Mouse (Mus musculus): ENCODE results near the gene Fra10ac1. TPM values are rescaled to one million over a fixed set of nuclear protein-coding genes. Genes with fewer than 3 reads are reported as not detected.

Fra10ac1 gene
- 10 to 100 TPM; 13.3 to 20.3 (median 15.6) TPM for total RNA-seq (2022)

DNA sequence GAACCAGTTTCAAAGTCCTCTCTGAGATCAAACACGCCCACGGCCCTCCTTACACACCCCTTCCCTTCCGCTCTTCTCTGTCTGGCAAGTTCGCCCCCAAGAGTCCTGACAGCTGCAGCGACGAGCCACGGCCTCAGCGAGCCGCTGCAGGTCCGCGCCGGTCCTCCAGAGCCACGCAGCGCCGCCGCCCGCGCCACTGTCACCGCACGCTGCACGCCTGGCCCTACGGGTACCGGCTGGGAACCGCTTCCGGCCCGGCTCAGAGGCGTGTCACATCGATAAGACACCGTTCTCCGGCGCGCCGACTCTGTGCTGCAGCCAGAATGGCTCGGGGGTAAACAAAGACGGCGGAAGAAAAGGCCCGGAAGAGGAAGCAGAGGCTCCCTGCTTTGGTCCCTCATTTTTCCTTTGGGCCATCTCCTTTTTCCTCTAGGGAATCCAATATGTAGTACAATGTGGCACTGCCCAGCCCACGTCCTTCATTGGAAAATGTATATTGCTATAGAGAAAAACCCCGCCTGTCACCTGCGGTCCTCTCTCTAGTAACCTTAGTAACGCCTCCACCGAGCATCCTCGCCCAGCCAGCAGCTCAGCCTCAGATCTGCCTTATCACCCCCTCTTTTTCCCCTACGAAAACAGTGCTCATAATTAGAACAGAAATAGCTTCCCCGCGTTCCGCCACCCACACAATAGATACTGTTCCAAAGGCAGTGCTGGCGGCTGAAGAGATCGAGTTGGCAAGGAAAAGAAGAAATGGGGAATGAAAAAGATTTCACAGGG, at the start of gene Fra10ac1:
Fra10ac1 (minus strand) TSS at position 252 of the 780 bp plus-strand sequence.
- peak; percentile 84 for DNase-seq

DNA sequence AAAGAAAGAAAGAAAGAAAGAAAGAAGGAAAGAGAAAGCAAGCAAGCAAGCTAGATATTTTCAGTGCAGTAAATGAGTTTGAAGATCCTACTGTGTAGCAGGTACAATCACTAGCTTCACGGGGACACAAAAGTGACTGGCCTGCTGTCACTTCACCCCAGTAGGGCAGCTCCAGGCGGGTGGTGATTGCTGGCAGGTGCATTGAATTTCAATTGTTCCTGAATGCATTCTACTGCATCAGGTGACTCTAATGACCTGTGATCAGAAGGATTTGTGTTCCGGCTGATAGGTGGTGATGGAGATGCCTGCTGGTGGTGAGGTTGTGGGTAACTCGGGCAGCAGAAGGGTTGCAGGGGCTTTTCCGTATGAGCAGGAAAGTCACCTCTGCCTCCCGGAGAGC, 47.1 kb upstream of the Fra10ac1 start:
- DNase-seq: no peak

DNA sequence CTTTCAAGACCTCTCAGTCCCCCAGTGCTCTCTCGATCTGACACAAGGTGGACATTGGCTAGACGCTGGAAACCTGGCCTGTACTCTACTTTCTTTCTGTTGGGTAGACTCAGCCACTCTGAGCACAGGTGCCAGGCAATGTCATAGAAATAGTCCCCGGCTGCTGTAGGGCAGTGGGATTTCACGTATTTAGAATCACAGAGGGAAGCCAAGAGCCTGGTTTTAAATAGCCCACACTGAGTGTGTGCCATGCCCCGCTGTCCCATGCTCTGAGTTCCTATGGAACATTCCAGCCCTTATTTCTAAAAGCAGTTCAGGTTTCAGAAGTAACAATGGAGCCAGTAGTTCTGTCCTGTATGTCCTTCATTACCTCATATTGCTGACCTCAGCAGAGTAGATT, 43.5 kb upstream of the Fra10ac1 start:
- DNase-seq: no peak

DNA sequence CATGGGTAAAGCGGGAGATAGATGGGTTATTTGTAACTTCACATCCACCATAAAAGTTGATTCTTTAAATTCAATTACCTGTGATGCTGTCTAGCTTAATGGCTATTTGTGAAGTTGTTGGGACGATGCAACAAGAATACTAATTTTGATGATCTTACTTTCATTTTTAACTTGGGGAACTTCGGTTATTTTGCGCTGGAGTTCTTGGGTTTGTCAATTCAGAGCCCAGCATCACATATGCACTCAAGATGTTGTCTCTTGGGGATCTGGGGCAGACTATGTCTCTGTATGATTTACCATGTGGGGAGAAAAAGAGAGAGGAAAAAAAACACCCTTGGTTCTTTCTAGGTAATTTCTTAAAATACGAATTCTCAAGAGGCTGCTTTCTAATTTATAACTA, 41.8 kb upstream of the Fra10ac1 start:
- DNase-seq: no peak

DNA sequence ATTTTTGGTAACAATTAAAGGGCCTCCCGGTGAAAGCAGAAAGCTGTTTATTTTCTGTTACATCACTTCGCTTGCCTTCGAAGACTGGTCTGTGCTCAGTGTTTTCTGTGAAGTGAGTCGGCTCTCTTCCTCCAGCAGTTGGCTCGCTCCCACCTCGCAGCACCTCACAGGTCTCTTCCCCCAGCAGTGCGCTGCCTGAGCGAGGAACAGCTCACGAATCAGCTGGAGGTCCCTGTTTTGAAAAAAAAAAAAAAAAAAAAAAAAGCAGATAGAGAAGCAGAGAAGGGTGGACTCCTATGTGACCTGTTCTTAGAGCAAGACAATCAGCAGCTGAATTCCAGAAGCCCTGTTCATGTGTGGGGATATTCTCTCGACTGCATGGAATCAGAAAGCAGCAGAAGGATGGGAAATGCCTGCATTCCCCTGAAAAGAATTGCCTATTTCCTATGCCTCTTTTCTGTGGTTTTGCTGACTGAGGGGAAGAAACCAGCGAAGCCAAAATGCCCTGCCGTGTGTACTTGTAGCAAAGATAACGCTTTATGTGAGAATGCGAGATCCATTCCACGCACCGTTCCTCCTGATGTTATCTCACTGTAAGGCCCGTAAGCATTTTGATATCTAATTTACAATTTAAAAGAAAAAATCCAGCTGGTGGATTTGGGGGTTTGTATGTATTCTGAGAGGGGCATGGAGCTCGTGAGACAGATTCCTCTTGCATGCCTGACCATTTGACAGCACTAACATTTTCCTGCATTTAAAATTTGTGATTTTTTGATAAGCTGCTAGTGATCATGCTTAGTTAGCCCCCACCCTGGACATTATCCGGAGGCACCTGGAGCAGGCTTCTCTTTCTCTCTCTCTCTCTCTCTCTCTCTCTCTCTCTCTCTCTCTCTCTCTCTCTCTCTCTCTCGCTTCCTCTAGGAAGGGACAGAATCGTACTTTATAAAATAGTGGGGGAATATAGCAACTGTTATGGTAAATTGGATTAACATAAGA, 40.8 kb upstream of the Fra10ac1 start, which contains the start of gene Lgi1:
Lgi1 (plus strand) TSS at position 32 of the 996 bp plus-strand sequence.
- DNase-seq: no peak

DNA sequence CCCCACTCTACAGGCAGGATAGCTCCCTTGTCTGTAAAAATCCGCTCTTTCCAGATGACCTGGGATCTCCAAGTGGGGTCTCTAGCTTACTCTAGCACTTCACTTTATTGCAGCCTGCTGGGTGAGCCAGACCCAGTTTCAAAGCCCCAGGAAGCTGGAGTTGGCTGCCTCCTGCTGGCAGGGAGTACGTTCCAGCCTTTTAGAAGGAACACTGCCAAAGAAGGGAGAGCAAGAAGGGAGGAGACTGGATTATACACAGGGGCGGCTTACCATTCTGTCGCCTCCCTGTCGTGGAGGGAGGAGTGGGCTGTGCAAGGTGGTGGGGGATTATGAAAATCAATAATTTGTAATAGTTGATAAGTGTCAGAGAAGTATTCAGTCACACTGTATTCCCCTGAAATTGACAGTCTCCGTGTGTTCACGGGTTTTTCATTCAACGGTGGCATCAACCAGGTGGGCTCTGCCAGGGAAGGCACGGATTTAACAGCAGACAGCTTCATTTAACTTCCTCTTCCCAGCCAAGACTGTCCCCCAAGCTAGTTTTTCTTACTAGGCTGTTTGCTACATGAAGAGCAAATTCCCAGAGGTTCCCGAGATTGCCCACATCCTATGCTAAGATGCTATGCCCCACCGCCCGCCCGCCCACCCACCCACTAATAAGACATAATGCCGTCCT, 40.0 kb upstream of the Fra10ac1 start:
- no peak for DNase-seq

DNA sequence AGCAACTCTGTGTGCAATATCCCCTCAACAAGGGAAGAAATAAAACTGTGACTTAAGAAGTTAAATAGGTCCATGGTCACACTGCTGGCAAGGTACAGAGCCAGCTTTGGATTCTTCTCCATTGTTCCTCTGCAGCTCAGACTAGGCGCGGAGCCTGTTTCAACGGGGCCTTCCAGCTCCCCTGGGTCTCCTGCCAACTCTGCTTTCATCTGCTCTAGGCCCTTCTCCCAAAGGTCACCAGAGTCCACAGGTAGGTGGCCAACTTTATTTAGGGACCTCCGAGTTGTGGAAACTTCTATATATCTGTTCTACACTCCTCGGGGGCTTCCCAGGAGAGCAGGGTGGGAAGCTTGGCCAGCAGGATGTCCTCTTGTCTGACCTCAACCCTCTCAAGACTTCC, 37.4 kb upstream of the Fra10ac1 start:
- no peak for DNase-seq

DNA sequence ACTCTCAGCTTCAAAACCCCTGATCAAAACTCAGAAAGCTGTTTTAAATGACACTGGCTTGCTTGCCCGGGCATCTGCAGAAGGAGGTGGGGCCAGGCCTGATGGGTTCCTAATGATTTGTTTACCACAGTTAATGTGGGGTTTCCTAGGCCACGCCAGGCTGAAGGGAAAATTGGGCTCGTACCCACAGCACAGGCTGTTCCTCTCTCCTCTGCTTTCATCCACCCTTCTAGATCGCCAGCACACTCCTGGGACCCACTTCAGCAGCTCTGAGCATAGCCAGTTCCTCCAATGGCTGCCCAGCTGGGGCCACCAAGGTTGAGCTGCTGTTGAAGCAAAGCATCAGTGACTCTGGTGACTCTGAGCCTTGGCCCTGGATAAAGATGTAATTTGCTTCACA, 36.4 kb upstream of the Fra10ac1 start:
- DNase-seq: no peak

DNA sequence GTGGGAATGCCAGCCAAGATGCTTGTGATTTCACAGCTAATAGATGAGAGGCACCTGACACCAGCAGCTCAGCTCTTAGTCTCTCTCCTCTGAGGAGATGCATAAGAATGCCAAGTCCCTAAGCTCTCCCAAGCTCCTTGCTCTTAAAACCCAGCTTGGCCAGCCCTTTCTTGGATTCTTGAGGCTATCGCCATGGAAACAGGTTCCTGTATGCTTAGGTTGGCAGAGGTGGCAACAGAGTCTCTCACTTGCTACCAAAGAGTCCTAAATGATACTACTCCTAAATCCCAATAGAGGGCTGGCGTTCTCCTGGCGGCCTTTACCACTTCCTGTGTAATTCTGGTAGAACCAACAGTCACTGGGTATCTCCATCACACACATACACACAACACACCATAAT, 35.5 kb upstream of the Fra10ac1 start:
- DNase-seq: no peak

DNA sequence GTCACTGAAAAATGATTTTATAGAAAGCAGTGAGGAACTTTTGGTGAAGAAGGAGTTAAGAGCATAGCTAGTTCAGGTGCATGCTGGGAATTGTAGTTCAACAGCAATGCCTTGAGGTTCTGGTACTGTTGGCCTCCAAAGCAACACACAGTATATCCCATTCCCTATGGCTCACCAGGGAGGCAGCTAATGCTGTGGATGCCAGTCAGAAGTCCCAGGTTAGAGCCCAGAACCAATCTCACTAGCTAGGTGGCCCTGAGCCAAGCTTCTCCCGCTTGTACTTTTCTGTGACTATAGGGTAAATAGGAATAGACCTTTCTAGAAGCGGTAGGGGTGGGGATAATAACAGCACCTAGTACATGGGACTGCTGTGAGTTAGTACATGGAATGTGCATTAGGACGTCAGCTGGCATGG, 34.7 kb upstream of the Fra10ac1 start:
- DNase-seq: no peak

DNA sequence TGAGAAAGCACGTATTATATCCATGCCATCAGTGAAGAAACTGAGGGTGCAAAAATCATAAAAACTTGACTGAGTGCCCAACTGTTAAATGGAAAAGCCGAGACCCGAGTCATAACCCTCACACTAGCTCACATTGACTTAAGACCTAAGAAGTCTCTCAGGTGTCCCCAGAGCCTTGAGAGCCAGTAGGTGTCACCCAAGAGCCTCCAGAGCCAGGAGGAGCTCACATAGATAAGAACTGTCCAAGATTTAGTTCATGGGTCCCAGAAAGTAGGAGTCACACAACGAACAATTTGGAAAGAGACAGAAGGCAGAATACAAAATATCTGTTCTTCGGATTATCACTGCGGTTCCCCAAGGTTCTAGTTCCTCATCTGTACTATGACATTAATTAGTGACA, 29.8 kb upstream of the Fra10ac1 start:
- DNase-seq: no peak

DNA sequence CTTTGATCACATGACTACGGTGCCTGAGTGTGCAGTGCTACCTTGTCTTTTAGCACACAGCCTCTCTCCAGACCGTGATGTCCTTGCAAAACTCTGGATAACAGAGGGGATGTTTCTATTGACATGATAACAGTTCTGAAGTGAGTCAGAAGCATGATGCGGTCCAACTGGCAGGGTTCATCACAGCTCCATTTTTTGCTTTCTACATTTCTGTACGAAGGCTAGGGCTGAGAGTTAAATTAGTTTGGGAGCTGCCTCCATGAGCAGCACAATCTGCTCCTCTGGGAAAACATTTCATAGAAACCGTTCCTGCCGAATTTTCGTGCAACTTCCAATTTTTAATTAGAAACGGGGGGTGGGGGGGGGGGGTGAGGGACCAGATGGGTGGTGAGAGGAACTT, 25.7 kb upstream of the Fra10ac1 start:
- no peak for DNase-seq

DNA sequence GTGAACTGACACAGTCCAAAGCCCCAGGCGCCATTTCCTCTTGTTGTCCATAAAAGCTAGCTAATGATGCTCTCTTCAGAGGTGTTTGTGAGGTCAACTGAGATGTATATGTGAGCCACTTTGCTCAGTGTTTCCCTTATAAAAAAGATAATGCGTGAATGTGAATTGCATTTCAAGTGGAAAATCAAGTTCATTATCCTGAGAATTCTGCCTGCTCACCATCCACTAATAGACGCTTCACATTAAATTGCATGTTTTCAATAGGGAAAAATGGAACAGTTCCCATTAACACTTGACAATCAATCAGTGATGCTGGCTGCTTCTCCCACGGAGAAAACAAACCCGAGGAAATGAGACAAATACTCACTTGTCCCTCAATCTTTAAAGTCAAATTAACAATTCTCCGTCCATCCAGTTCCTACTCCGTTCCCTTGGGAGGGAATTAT, 22.2 kb upstream of the Fra10ac1 start:
- no peak for DNase-seq

DNA sequence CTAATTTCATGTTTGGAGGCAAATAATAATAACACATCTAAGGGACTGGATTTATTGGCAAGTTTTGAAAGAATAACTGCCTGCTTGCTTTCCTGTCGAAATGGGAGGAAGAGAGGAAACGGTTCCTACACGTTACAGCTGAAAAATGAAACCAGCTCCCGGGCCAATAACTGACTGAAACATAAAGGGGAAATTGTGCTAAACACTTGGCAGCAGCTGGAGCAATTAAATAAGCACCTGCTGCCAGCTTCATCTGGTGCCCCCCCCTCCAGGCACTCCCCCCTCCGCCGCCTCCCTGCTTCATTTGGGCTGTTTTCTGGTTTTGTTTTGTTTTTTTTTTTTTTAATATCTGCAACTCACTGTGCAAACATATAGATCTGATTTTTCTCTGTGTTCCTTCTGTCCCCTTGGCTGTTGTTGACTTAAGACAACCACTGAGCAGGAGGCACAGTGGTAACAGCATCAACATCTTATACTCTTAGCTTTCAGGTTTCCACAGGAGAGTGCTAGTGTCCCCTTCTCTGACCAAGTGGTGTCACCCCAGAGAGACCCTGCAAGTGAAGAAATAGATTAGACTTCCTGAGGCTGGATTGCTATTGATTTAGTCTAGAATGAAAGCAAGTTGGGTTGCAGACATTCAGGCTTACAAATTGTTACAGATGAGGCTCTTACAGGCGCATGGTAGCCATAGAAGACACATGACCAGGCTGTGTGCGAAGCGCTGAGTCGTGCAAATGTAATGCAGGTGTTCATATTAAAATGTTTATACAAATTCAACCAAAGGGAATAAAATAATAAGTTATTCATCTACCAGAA, 21.6 kb upstream of the Fra10ac1 start:
- no peak for DNase-seq

DNA sequence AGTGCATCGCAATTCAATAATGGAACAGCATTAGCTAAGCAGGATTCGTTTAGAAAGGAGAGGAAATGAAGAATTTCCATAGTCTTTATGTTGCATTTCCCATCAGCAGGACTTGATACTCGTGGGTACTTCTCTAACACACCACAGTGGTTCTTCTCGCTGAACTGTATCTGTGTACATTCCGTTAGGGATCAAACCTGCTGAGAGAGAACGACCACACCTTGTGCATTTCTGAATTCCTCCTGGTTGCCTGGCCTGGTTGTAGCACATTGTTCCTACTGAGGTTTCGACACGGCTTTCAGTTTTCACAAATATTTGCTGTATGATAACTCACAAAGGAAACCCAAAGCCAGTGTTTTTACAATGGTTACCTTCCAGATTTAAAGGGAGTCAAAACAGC, 20.8 kb upstream of the Fra10ac1 start:
- no peak for DNase-seq

DNA sequence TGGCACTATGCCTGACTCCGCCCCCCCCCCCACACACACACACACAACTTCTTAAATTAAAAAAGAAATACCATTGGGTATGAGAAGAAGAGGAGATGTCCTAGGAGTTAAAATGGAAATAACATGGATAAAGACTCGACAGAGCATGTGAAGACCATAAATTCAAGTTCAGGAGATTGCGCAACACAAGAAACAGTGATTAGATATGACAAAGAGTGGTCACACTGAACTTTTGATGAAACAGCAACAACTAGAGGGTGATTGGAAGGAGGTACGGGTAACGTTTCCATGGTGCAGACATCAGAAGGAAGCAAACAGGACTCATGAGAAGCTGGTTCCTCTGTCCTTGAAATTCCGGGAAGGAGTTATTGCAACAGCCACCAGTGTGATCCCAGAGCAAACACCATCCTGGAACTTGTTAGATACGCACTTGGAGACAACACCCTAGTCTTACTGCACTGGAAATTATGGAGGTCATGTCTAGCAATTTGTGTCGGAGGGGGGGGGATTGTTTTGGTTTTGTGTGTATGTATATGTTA, 18.4 kb upstream of the Fra10ac1 start:
- DNase-seq: no peak

DNA sequence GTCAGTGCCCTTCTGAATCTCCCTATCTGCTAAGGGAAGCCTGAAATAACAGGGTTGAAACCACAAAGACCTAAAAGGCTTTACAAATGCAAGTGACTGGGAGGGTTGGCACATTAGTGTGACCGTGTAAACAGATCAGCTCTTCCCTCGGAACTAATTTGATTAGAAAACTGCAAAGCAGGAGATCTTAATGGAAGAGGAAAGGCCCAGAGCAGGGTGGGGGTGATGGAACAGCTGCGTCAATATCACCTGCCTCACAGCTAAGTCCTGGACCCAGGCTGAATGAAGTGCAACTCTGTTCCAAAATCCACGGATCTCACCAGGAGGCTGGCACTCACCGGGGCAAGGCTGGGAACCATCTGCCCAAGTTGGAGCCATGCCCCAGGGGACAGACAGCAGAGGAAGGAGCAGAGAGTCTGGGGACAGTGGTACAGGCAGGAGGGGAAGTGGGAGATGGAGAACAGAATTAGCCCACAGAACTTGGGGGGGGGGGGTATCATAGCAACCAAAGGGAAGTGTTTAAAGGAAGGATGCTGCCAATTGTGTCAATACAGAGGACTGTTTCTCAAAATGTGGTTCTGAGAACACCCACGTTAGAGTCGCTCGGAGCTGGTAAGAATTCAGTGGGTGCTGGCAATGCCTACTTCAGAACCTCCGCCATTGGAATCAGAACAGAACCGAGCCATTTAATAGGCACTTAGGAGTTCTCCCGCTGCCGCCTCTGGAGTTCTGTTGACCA, 14.4 kb upstream of the Fra10ac1 start:
- no peak for DNase-seq

DNA sequence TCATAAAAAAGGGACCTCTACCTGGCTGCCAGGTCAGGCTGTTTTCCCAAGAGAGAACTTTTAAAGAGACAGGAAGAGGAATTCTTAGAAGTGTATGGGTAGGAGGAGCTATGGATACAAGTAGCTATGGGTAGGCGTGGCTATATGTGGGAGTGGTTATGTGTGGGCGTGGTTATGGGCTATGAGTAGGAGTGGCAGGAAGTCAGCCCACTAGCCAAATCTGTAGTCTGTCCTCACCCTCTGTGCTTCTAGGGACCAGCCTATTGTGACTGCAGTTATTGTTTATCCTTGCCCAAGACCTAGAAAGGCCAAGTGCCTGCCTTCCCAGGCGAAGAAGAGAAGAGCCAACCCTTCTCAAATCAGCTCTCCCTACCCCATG, 13.9 kb upstream of the Fra10ac1 start:
- no peak for DNase-seq

DNA sequence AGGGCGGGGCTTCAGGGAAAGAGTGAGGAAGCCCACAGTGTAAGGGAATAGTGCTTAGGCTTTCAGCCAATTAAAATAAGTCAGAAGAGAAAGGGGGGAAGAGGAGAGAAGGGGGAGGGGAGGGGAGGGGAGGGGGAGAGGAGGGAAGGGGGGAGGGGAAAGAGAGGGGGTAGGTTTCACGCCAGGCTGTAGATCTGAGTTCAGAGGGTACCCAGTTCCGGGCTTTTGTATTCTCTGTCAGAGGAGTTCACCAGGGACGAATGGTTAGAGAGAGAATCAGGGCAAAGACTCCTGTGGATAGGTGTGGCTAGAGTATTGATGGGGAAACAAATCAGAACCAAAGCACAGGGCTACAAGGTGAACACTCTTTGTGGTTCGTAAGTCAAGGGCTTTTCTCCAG, 12.6 kb upstream of the Fra10ac1 start:
- no peak for DNase-seq

DNA sequence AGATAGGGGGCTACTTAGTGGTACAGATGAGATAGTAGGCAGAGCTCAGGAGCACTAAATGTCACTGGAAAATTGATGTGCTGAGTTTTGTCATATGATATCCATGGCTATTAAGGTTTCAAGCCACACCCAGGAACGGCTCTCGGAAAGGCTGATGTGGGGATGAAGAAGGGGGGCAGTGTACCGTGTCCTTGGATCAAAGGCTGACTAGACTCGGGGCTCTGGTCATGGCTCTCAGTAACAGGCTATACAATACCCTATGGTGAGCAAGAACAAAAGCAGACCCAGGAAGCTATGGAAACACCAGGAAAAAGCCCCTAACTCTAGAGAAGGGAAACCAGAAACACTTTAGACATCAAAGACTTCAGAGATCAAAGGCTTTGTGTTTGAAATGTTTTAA, 8.6 kb upstream of the Fra10ac1 start:
- no peak for DNase-seq

DNA sequence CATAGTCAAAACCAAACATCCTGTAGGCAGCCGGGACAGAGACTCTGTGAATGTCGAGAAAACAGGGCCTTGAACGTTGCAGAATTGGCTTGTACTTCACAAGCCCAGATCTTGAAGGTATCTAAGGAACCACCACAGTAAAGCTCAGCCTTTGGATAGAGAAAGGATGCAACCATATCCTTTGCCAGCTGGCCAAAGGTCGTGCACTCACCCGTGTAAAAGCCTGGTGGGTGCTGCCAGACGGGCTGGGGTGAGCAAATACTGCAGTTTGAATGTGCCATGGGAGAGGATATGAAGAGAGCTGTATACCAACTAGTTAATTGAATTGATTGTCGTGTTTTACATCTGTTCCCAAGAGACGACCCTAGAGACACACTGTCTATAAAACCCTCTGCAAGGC, 8.1 kb upstream of the Fra10ac1 start:
- DNase-seq: no peak
